Mouse (Mus musculus) liver, embryonic 13.5 days (tissue): Measurements from ENCODE around the gene Vipr1. TPM values are rescaled to one million over a fixed set of nuclear protein-coding genes. Genes with fewer than 3 reads are reported as not detected.
A peak's percentile ranks its signal among the peaks of the same experiment; 100 is the strongest.

Experiments used
- ATAC-seq: fragments of 200-750 bp; cut with Nextera tagmentation; 2 replicates; pipeline ENCODE4 v1.8.0; 2017; ENCODE audit warnings: low read depth, mild to moderate bottlenecking, moderate number of reproducible peaks, moderate library complexity
- DNase-seq: peaks from one replicate; pipeline ENCODE4 v3.0.0; 2022
- H3K27ac ChIP-seq: fragments of 300-500 bp; sonication (generic); 2 replicates; pipeline ENCODE4 v1.5.1; 2015; ENCODE audit warnings: moderate library complexity, mild to moderate bottlenecking, inconsistent platforms
- H3K27me3 ChIP-seq: fragments of 300-500 bp; sonication (generic); 2 replicates; pipeline ENCODE4 v1.6.1; 2015; ENCODE audit warnings: mild to moderate bottlenecking, inconsistent platforms
- H3K36me3 ChIP-seq: fragments of 300-500 bp; sonication (generic); 2 replicates; pipeline ENCODE4 v1.6.1; 2015; ENCODE audit warnings: mild to moderate bottlenecking, inconsistent platforms
- H3K4me1 ChIP-seq: fragments of 300-500 bp; sonication (generic); replicated peaks from 2 replicates; pipeline ENCODE4 v1.6.1; 2015; ENCODE audit warnings: inconsistent platforms
- H3K4me2 ChIP-seq: fragments of 300-500 bp; sonication (generic); 2 replicates; pipeline ENCODE4 v1.6.1; 2015; ENCODE audit warnings: inconsistent platforms, mild to moderate bottlenecking, moderate library complexity
- H3K4me3 ChIP-seq: fragments of 300-500 bp; sonication (generic); replicated peaks from 2 replicates; pipeline ENCODE4 v1.5.1; 2015; ENCODE audit warnings: mild to moderate bottlenecking, inconsistent platforms
- H3K9ac ChIP-seq: fragments of 300-500 bp; sonication (generic); 2 replicates; pipeline ENCODE4 v1.6.1; 2015; ENCODE audit warnings: mild to moderate bottlenecking, inconsistent platforms
- H3K9me3 ChIP-seq: fragments of 300-500 bp; sonication (generic); replicated peaks from 2 replicates; pipeline ENCODE4 v1.6.1; 2016; ENCODE audit warnings: inconsistent platforms
- WGBS: fragments of 180-500 bp; shearing (Covaris S2); methylation state at CpG from one replicate; pipeline ENCODE4 v1.1.7; 2015; ENCODE audit not compliant: insufficient replicate concordance; 5-methylcytosine and 5-hydroxymethylcytosine counted together
- polyA plus RNA-seq: library from polyadenylated mRNA; unstranded; fragments of >200 nt; fragmentation: Nextera tagmentation; extraction: Ambion mirVana; gene quantifications from 2 replicates; pipeline ENCODE4 v1.2.1, GENCODE M21; 2015

The Vipr1 gene
- polyA plus RNA-seq, 1 experiment from 2014 or later, result 0.27 TPM

GRCm38 (mm10) chr9:121635835-121636576, 6.5 kb upstream of the Vipr1 start:
- 11% methylated on average over 7 of the region's 7 CpGs for WGBS

DNA sequence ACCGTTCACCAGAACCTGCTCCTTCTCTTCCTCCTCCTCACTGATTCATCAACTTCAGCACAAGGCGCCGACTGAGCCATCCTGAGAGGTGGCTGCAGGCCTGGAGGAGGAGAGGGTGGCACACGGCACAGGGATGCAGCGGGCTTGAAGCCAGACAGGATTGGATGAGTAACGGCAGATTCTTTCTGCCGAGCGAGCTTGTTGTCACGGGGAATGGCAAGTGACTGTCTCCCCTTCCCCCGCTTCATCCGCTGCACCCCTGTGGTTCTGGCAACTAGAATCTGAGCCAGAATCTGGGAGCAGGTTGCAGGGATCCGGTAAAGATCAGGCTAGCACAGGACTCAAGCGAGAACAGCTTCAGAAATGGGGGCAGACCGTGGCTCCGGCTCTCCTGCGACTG, 2.7 kb upstream of the Vipr1 start:
- Histone ChIP-seq H3K9me3 (no peaks in the 10 kb centered on the region), H3K36me3 (no peaks in the 10 kb centered on the region), H3K4me3 (no peak overlapping the region), H3K9ac (no peak overlapping the region), H3K27me3 (peaks cover 63% of the 10 kb centered on the region), H3K27ac (no peak overlapping the region), H3K4me1 (peaks cover 21% of the 10 kb centered on the region), H3K4me2 (no peak overlapping the region)
- WGBS, result 56% methylated on average over 16 of the region's 16 CpGs
- ATAC-seq (no peak), DNase-seq (no peak)

More at GRCm38 (mm10) chr9:121635835-121636576, 6.5 kb upstream of the Vipr1 start:
- Histone ChIP-seq H3K9me3 (no peaks in the 10 kb centered on the region), H3K36me3 (no peaks in the 10 kb centered on the region), H3K9ac (no peak overlapping the region), H3K4me1 (no peaks in the 10 kb centered on the region), H3K27me3 (peaks cover 28% of the 10 kb centered on the region), H3K4me2 (no peak overlapping the region), H3K4me3 (no peak overlapping the region), H3K27ac (no peak overlapping the region)
- no peak for ATAC-seq
- no peak for DNase-seq

DNA sequence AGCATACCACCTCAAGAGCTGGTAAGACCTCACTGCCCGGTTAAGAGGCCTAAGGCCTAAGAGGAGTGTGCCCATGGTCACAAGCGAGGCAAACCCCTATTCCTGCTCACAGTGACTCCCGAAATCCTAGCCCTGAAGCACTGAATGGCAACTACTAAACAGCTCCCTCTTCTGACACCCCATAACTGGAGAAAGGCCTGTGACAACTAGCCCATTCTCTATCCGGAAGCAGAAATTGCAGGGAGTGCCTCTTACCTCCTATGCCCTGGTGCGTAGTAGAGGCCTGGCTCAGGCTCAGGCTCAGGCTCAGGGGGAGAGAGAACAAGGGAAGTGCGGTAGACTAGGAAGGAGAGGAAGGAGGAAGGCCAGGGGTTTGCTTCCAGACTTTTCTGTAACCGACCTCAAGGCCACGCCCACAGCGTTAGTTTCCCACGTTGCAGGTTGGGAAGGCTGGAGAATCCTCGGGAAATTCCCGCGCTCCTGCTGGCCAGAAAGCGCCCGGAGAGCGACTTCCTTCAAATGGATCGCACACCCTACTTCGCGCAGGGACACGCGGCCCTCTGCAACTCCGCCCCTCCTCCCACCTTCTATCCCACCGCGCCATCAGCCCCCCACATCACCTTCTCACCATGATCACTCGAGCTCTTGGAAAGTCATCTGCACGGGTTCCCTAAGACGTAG, 1.1 kb upstream of the Vipr1 start:
- peak overlapping the region; percentile 65 for H3K4me2 ChIP-seq
- WGBS, result 12% methylated on average over 27 of the region's 27 CpGs
- DNase-seq (no peak), ATAC-seq (no peak)
- H3K9ac ChIP-seq, result no peak overlapping the region
- H3K9me3 ChIP-seq, result no peaks in the 10 kb centered on the region
- peak overlapping the region; percentile 15; the same call in 1 of the 2 replicates for H3K4me3 ChIP-seq
- peaks cover 21% of the 10 kb centered on the region for H3K4me1 ChIP-seq
- peaks cover 68% of the 10 kb centered on the region for H3K27me3 ChIP-seq
- H3K36me3 ChIP-seq, result no peaks in the 10 kb centered on the region
- H3K27ac ChIP-seq, result no peak overlapping the region

DNA sequence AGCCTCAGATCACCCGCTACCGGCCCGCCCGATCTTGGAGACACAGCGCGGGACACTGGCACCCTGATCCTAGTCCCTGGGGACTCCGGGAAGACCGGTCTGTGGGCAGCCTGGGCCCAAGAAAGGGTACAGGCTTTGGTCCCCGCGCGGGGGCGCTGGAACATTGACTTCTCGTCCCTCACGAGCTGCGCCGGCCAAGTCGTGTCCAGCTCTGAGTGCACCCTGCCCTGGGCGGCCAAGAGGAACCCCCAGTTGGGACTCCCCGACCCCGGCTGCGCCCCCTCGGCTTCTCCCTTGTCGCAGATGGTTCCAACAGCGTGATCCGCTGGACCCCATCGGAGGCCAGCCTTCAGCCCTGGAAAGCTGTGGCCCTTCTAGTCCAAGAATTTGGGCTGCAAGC, 515 bp upstream of the Vipr1 start, which contains the start of gene Lyzl4:
Gene Lyzl4 (minus strand): TSS at position 96 of the 400 bp plus-strand sequence.
- no peaks in the 10 kb centered on the region for H3K9me3 ChIP-seq
- under 1% methylated on average over 26 of the region's 26 CpGs for WGBS
- peak within 1 kb of the TSS; percentile 49 for H3K4me3 ChIP-seq
- ATAC-seq (peak; percentile 39; the same call in 1 of the 2 replicates), DNase-seq (peak; percentile 18)
- peaks cover 68% of the 10 kb centered on the region for H3K27me3 ChIP-seq
- no peaks in the 10 kb centered on the region for H3K36me3 ChIP-seq
- no peak within 1 kb of the TSS for H3K27ac ChIP-seq
- H3K9ac ChIP-seq, result no peak within 1 kb of the TSS
- H3K4me2 ChIP-seq, result peak within 1 kb of the TSS; percentile 65
- H3K4me1 ChIP-seq, result peaks cover 21% of the 10 kb centered on the region

DNA sequence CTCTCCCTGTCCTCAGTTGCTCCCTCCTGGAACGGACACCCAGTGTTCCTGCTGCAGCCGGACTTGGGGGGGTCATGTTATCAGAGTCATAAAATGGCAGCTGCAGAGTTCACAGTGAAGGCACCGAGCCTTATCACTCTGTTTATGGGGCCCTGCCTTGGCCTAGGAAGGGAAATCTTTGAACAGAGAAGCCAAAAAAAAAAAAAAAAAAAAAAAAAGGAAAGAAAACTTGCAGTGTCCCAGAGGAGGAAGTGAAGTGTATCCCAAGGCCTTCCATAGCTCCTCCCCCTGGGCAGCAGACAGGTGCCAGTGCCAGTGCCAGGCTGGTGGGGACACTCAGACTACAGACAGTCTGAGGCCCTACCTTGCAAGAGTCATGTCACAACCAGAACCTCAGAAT, 2.3 kb downstream of the Vipr1 start:
- Histone ChIP-seq H3K4me2 (no peak overlapping the region), H3K9ac (no peak overlapping the region)
- 26% methylated on average over 3 of the region's 3 CpGs for WGBS

DNA sequence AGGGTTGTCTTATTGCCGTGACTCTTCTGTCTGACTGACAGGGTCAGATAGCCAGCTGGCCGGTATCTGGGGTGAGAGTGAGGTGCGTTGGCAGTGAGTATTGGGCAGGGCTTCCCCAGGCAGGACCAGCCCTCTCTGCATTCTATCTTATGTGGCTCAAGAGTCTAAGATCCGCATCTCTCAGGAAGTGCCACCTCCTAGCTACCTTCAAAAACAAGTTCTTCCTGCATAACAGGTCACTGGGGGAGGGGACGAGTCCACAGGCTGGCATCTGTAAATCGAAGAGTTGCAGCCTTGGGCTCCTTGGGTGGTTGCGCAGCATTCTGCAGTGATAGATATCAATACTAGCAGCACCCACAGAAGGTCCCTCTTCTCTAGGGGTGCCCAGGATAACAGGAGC, 4.5 kb downstream of the Vipr1 start:
- H3K36me3 ChIP-seq, result no peaks in the 10 kb centered on the region
- H3K27me3 ChIP-seq, result peaks cover 37% of the 10 kb centered on the region
- no peak overlapping the region for H3K4me3 ChIP-seq
- no peaks in the 10 kb centered on the region for H3K9me3 ChIP-seq
- no peak overlapping the region for H3K27ac ChIP-seq
- H3K4me1 ChIP-seq, result peaks cover 17% of the 10 kb centered on the region
- no peak for ATAC-seq
- 44% methylated on average over 7 of the region's 7 CpGs for WGBS
- no peak overlapping the region for H3K9ac ChIP-seq
- no peak overlapping the region for H3K4me2 ChIP-seq
- no peak for DNase-seq

More for the DNA sequence above, 2.3 kb downstream of the Vipr1 start:
- no peak overlapping the region for H3K4me3 ChIP-seq
- peaks cover 21% of the 10 kb centered on the region for H3K4me1 ChIP-seq
- DNase-seq (no peak), ATAC-seq (no peak)
- no peak overlapping the region for H3K27ac ChIP-seq
- H3K36me3 ChIP-seq, result no peaks in the 10 kb centered on the region
- H3K9me3 ChIP-seq, result no peaks in the 10 kb centered on the region
- H3K27me3 ChIP-seq, result peaks cover 59% of the 10 kb centered on the region

- no peaks in the 10 kb centered on the region for H3K36me3 ChIP-seq
- 61% methylated on average over 10 of the region's 10 CpGs for WGBS
- no peaks in the 10 kb centered on the region for H3K4me1 ChIP-seq
- no peak for ATAC-seq
- H3K4me2 ChIP-seq, result no peak overlapping the region
- no peak overlapping the region for H3K27ac ChIP-seq
- no peak for DNase-seq
- H3K4me3 ChIP-seq, result no peak overlapping the region
- 0 out of 2 replicates have a peak, but pooled peaks cover 3% of the 10 kb centered on the region for H3K27me3 ChIP-seq
- no peaks in the 10 kb centered on the region for H3K9me3 ChIP-seq
- H3K9ac ChIP-seq, result no peak overlapping the region
Observed at GRCm38 (mm10) chr9:121653668-121654067, 11.2 kb downstream of the Vipr1 start.

- no peak for DNase-seq
- 64% methylated on average over 5 of the region's 5 CpGs for WGBS
- no peaks in the 10 kb centered on the region for H3K36me3 ChIP-seq
- no peak for ATAC-seq
- H3K9me3 ChIP-seq, result no peaks in the 10 kb centered on the region
- no peak overlapping the region for H3K9ac ChIP-seq
- no peak overlapping the region for H3K4me2 ChIP-seq
- no peak overlapping the region for H3K4me3 ChIP-seq
- H3K4me1 ChIP-seq, result no peaks in the 10 kb centered on the region
- H3K27me3 ChIP-seq, result peaks cover 7% of the 10 kb centered on the region; the same call in 1 of the 2 replicates
- H3K27ac ChIP-seq, result no peak overlapping the region
Observed at GRCm38 (mm10) chr9:121656322-121656721, 13.8 kb downstream of the Vipr1 start.

- Histone ChIP-seq H3K9ac (no peak overlapping the region), H3K4me2 (no peak overlapping the region), H3K36me3 (no peaks in the 10 kb centered on the region), H3K4me1 (no peaks in the 10 kb centered on the region), H3K4me3 (no peak overlapping the region), H3K27ac (no peak overlapping the region), H3K27me3 (peaks cover 7% of the 10 kb centered on the region; the same call in 1 of the 2 replicates), H3K9me3 (no peaks in the 10 kb centered on the region)
- no peak for DNase-seq
- WGBS, result 52% methylated on average over 13 of the region's 13 CpGs
- no peak for ATAC-seq
Observed at GRCm38 (mm10) chr9:121657143-121657542, 14.6 kb downstream of the Vipr1 start.

GRCm38 (mm10) chr9:121658248-121658647, 15.7 kb downstream of the Vipr1 start:
- Histone ChIP-seq H3K9ac (no peak overlapping the region), H3K4me2 (no peak overlapping the region), H3K27ac (no peak overlapping the region), H3K27me3 (peaks cover 7% of the 10 kb centered on the region; the same call in 1 of the 2 replicates), H3K4me3 (no peak overlapping the region), H3K9me3 (no peaks in the 10 kb centered on the region), H3K4me1 (no peaks in the 10 kb centered on the region), H3K36me3 (no peaks in the 10 kb centered on the region)
- WGBS, result 45% methylated on average over 7 of the region's 7 CpGs
- DNase-seq, result no peak
- ATAC-seq, result no peak

- 62% methylated on average over 7 of the region's 7 CpGs for WGBS
- Histone ChIP-seq H3K36me3 (no peaks in the 10 kb centered on the region), H3K9ac (no peak overlapping the region), H3K4me1 (no peaks in the 10 kb centered on the region), H3K4me3 (no peak overlapping the region), H3K27me3 (peaks cover 7% of the 10 kb centered on the region; the same call in 1 of the 2 replicates), H3K27ac (no peak overlapping the region), H3K4me2 (no peak overlapping the region), H3K9me3 (no peaks in the 10 kb centered on the region)
- no peak for DNase-seq
- ATAC-seq, result no peak
Observed at GRCm38 (mm10) chr9:121659791-121660190, 17.3 kb downstream of the Vipr1 start.
